Mouse (Mus musculus): ENCODE measurements around the gene Clec11a.
"Not testable (repeated sequence)": the region's sequence is repeated elsewhere in the genome, so short reads cannot be mapped to it uniquely, and the experiment has no call there.

The Clec11a gene

GRCm38 (mm10) chr7:44322290-44322689 lies 15.6 kb upstream of the Clec11a start:
- no peak for DNase-seq (ENCODE audit: low read depth, low spot score)

GRCm38 (mm10) chr7:44320886-44321285 lies 14.2 kb upstream of the Clec11a start:
- no peak for DNase-seq (ENCODE audit: low read depth, low spot score)

GRCm38 (mm10) chr7:44317913-44318312 lies 11.2 kb upstream of the Clec11a start:
- DNase-seq (ENCODE audit: low read depth, low spot score): no peak

DNA sequence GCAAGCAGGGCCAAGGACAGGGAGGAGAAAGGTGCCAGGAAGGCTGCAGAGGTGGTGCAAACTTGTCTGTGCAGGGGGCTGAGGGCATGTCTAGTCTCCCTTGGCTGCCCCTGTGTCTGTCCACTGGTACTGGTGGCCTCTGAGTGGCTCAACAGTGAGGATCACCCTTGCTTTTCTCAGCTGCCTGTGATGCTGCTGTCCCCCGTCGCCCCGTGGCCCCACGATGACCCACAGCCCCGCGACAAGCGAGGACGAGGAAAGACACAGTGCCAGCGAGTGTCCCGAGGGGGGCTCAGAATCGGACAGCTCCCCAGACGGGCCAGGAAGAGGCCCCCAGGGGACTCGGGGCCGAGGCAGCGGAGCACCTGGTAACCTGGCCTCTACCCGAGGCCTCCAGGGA lies 5.8 kb upstream of the Clec11a start:
- no peak for DNase-seq (ENCODE audit: low read depth, low spot score)

DNA sequence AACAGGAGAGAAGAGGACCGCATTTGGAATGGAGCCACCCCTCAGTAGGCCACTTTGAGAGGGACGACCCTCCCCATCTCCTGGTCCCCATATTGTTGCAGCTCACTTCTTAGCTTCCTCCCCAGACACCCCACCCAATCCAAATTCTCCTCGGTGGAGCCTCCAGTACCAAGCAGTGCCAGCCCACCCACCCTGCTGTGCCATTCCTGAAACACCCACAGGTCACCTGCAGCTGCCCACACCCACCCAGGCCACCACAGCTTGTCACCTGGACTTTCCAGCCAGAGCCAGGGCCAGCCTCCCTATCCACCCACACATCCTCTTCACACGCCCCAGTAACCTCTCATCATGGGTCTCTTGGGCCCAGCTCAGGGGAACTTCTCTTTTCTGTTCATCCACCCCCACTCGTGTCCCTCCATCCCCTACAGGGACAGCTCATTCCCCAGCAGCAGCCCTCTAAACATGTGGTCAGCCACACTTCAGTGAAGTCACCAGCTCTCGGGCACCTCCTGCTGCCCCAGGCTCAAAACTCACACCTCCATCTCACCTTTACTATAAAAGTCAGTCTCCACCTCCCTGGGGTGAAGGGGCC lies 5.1 kb upstream of the Clec11a start:
- no peak for DNase-seq (ENCODE audit: low read depth, low spot score)

- no peak for DNase-seq (ENCODE audit: low read depth, low spot score)
Observed at GRCm38 (mm10) chr7:44310878-44311712, 4.4 kb upstream of the Clec11a start.

DNA sequence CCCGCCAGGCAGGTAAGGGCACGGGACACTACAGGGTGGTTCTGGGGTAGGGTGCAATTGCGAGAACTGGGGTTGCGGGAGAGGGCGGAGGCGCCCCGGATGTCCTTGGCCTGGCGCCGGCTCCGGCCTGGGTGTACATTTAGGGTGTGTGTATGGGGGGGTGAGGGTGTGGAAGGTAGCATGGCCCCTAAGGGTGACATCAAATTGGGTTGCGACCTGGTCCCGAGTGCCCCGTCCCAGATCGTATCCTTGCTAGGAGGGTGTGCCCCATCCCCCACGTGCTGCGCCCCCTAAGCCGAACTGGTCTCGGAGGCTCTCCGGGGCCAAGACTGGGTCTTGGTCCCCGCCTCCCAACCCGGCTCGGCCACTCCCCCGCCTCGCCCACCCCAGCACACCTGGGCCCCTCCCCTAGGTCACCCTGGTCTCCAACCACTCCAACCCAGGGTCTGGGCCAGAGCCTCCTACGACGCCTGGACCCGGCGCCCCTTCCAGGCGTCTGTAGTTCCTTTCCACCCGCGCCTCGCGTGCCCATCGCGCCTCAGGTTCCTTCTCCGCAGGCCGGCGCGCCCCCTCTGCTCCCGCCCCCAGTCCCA lies 3.7 kb upstream of the Clec11a start:
- no peak for DNase-seq (ENCODE audit: low read depth, low spot score)

DNA sequence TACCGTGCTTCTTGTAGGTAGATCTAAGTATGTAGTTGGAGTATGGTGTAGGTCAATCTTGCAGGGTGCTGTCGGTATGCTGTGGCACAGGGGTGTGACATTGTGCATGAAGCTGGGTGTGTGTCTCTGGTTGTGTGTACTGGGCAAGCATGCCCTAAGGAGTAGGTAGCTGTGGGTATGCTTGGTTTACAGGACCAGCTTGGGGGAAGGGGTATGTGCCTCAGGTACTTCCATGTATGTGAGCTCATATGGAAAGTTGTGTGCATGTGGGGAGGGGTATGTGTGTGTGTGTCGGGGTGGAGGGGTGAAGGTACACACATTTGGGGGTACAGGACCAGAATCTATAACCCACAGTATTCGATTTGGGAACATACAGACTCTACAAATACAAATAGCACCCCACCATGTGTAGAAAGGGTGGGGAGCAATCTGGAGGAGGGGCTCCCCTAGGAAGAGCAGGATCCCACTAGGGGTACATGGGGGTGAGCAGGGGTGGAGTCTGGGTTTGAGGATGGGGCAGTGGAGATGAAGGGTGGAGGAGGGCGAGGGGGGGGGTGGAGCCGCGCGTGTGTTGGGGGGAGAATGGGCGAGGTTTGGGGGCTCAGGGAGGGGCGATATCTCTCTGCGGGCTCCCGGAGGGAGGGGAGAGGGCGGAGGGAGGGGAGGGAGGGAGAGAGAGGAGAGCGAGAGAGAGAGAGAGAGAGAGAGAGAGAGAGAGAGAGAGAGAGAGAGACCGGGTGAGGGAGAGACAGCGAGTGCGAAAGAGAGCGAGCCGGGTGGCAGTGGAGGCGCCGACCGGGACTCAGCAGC lies 3.0 kb upstream of the Clec11a start, which contains the start of gene Shank1:
TSS of gene Shank1 (plus strand) at position 779 of the 810 bp plus-strand sequence.
- DNase-seq (ENCODE audit: low read depth, low spot score): no peak

- DNase-seq (ENCODE audit: low read depth, low spot score): no peak
Observed at GRCm38 (mm10) chr7:44307261-44308020, 739 bp upstream of the Clec11a start.

- DNase-seq (ENCODE audit: low read depth, low spot score): no peak
Observed at GRCm38 (mm10) chr7:44305686-44306085, 1.0 kb downstream of the Clec11a start.

GRCm38 (mm10) chr7:44304775-44305641 lies 1.7 kb downstream of the Clec11a start:
- DNase-seq (ENCODE audit: low read depth, low spot score): peak; percentile 99

- DNase-seq (ENCODE audit: low read depth, low spot score): no peak
Observed at GRCm38 (mm10) chr7:44304463-44304774, 2.3 kb downstream of the Clec11a start.

GRCm38 (mm10) chr7:44303346-44304340 lies 3.1 kb downstream of the Clec11a start:
- DNase-seq (ENCODE audit: low read depth, low spot score): no peak

GRCm38 (mm10) chr7:44297501-44297900 lies 9.2 kb downstream of the Clec11a start:
- DNase-seq (ENCODE audit: low read depth, low spot score): not testable (repeated sequence)

GRCm38 (mm10) chr7:44291418-44291817 lies 15.3 kb downstream of the Clec11a start:
- no peak for DNase-seq (ENCODE audit: low read depth, low spot score)

- DNase-seq (ENCODE audit: low read depth, low spot score): no peak
Observed at GRCm38 (mm10) chr7:44290986-44291385, 15.7 kb downstream of the Clec11a start.

DNA sequence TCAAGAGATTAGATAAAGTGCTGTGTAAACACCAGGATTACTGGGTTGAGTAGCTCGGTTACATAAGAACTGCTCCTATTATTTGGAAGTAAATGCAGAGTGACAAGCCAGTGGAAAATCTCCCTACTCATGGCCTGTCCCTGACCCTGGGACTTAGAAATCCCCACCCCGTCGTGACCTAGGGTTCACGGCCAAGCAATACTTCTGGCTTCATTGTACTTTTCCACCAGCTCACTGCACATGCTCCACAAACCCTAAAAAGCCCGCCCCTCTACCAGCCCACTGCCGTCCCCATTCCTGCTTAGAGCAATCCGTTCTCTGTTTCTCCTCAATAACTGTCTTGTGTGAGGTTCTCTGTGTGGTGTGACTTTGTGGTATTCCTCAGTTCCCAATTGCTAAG lies 18.9 kb downstream of the Clec11a start:
- no peak for DNase-seq (ENCODE audit: low read depth, low spot score)

DNA sequence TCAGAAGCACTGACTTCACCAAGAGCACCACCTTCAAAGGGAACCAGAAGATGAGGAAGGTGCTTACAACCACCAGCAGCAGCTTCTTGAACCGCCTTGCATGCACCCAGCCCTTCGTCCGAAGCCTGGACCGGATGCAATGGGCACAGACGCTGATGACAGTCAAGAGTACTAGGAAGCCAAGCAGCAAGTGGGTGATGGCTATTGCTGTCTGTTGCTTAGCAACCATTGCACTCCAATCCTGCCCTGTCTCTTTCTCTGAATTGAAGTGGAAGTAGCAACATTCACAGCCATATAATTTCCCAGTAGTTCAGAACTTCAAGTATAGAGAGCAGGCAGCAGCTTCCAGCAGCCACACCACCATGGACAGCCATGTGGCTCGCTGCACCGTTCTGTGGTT lies 25.1 kb downstream of the Clec11a start:
- DNase-seq (ENCODE audit: low read depth, low spot score): no peak

DNA sequence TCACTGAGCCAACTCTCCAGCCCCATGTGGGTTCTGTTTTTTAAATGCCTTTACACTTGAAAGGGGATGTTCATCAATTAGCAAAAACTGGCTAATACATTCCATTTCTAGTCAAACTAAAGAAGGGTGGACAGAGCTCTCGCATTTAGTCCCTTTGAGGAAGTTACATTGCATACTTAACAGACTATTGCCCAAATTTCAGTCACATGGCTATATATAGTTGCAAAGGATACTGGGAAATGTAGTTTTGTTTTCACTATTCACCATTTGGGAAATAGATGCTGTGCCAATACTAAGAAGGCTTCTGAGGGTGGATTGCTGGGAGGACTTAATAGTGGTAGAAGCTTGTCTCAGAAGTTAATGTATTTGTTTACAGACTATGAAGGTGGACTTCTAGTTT lies 25.7 kb downstream of the Clec11a start:
- DNase-seq (ENCODE audit: low read depth, low spot score): no peak
